Mouse (Mus musculus) cerebellum, adult 18-20 months (tissue): ENCODE results near the gene Trim41.
A peak's percentile ranks its signal among the peaks of the same experiment; 100 is the strongest.
"Not testable (repeated sequence)": the region's sequence is repeated elsewhere in the genome, so short reads cannot be mapped to it uniquely, and the experiment has no call there.

Source experiments
- DNase-seq, 2 experiments: peaks; one replicate each; pipeline ENCODE4 v3.0.0; 2021

Trim41 gene

DNA sequence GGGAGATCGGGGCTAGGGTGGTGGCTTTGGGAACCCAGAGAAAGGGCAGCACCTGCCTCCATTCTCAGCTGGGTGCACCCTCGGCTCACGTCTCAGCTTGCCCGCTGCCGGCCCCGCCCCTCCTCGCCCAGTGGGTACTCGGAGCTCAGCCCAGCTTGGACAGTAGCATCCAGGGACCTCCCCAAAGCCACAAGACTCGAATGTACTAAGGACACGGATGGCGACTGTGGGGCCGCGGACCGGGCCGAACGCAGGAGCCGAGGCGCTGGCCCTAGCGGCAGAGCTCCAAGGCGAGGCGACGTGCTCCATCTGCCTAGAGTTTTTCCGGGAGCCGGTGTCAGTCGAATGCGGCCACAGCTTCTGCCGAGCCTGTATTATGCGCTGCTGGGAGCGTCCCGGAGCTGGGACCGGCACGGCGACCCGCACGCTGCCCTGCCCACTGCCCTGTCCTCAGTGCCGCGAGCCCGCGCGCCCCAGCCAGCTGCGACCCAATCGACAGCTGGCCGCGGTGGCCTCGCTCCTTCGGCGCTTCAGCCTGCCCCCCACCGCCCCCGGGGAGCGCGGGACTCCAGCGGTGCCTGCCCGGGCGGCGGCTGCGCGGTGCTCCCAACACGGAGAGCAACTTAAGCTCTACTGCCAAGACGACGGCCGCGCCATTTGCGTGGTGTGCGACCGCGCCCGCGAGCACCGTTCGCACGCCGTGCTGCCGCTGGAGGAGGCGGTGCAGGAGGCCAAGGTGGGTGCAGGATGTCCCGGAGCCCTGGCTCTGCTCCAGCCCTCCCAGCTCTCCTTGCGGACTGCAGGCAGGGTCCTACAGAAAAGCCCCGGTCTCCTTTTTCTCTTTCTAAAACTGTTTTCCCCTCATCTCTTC lies 20.4 kb upstream of the Trim41 start:
- DNase-seq = peak; percentile 75 to 77

GRCm38 (mm10) chr11:48836990-48837309 lies 19.8 kb upstream of the Trim41 start:
- no peak for DNase-seq

DNA sequence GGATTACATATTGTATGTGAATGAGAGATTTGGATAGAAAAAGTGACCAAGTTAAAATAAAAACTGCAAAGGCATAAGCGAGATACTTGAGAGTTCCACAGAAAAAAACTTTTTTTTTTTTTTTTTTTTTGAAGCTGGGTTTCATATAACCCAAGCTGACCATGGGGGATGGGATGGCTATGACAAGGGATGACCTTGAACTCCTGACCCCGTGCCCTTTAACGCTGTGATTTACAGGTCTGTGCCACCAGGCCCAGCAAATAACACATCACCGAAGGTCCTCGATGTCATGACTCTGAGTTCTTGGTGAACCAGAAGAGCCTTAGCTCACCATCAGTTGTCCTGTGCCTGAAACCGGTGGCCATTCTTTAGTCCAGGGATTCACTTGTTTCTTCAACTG lies 18.8 kb upstream of the Trim41 start:
- no peak for DNase-seq

DNA sequence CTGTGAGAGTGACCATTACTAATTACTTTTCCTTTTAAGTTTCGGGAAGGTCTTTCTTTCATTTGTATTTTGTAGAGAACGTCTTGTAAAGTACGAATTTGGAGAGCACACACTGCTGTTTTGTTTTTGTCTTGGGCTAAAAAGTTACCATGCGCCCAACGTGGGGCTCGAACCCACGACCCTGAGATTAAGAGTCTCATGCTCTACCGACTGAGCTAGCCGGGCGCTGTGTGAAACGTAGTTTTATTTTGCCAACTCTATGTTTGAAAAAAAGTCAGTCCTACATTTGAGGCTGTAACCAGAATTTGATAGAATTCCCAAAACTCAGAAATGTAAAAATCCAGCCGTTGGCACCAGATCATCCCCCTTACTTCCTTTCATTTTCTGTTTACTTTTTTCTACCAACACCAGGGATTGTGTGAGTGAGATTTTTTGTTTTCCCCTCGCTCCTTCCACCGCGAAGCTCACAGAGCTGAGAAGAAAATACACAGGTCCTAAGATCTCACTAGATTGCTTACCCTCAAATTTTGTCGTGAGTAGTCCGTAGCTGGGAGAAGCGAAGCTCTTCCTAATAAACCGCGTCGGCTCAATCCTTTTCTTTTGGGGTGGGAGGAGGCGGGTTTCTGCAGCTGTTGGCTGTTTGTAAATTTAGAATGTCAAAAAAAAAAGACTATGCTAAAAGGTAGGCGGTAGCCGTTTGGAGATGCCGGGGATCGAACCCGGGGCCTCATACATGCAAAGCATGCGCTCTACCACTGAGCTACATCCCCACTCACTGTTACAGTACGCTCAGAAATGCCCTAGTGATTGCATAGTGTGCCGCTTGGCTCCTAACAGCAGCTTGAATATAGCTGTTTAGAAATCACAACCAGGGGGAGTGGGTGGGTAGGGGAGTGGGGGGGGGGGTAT lies 16.8 kb upstream of the Trim41 start:
- DNase-seq = peak; percentile 89 to 93

DNA sequence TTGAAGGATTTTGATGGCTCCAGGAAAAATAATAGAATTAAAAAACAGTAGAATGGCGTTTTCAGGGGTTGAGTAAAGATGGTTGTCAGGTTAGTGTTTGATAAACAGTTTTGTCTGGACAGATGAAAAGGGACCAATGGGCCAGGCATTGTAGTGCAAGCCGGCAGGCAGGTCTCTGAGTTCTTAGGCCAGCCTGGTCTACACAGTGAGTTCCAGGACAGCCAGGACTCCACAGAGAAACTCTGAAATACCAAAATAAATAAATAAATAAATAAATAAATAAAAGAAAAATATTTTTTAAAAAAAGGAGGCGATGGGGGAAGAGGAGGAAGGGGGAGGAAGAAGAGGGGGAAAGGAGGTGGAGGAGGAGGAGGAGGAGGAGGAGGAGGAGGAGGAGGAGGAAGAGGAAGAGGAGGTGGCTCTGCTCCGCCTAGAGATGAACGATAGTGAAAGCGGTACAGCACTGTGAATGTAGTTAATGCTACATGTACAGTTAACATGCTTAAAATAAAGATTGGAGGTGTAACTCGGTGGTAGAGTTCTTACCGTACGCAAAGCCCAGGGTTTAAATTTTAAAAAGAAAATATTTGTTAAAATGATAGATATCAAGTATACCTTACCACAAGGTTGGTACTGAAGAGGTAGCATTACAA lies 16.1 kb upstream of the Trim41 start:
- no peak for DNase-seq

- no peak for DNase-seq
Measured at GRCm38 (mm10) chr11:48831273-48831672, 14.1 kb upstream of the Trim41 start.

DNA sequence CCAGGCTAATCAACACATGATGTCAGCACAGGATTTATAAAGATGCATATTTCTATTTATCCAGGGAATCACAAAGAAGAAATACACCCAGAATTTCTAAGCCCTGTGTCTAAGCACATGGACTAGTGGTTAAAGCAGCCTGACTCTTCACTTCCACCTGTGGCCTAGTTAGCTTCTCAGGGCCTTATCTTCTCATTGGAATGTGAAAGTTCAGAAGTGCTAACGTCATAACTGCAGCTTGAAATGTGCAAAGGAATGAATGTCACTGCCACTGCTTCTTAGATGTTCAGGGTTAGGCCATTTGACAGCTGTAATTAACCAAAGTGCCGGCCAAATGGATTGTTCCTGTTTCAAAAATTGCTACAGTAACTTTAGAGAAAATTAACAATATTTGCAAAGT lies 13.1 kb upstream of the Trim41 start:
- DNase-seq = no peak

DNA sequence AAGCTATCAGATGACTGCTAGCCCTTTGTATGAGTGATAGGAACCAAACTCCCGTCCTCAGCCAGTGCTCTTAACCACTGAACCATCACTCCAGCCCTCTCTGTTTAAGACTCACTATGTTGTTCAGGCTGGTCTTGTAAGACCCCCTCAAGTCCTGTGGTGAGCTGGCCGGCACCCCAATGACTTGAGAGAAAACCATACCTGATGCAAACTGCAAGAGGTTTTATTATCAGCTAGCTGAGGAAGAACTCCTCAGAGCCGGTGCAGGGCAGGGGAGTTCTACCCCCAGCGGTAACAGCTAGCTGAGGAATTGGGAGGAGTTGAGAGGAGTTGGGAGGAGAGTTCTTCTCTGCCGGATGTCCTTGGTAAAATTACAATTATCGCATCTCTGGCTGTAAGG lies 10.8 kb upstream of the Trim41 start:
- no peak for DNase-seq

DNA sequence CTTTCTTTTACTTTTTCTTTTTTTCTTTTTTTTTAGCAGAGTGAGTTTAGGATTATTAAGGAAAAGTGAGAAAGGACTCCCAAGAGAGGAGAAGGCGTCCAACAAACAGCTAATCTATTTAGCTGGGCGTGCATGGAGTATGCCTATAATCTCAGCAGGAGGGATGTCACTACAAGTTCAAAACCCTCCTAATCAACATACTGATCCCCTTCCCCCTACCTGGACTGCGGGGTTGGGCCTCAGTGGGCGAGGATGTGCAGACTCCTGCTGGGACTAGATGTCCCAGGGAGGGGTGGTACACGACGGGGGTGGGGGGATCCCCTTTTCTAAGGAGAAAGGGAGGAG lies 9.6 kb upstream of the Trim41 start:
- DNase-seq = no peak

DNA sequence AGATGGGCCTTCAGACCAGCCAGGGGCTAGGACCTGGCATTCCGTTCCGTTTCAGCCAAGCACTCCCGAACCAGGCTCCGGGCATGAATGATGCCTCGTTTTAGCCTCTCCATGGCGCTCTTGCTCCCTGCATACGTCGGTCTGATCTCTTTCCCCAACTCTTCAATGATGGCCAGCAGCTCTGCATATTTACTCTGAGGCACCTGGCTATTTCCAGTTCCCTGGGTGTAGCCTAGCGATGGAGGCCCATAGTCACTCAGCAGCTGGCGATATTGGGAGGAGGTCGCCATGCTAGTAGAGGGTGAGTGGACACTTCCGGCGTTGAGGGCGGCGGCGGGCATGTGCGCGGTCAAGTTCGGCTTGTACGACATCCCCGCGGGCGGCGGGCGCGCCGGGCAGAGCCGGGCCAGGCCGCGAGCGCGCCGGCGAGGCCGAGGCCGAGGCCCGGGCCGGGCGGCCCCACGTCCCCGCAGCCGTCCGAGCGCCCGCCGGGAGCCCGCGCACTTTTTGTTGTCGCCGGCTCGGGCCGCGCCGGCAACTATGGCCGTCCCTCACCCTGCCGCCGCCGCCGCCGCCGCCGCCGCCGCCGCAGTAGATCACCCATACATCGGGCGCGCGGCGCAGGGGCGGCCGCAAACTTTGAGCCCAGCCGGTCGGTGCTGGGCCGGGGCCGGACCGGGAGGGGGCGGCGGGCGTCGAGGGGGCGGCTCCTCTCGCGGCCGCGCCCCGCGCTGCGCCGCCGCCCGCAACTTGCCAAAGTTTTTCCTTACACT lies 9.0 kb upstream of the Trim41 start, which contains the start of the genes Trim7 and Gm12184:
Gene Trim7 (plus strand): TSS at position 162 of the 773 bp plus-strand sequence.
Gene Gm12184 (minus strand): TSS at position 677 of the 773 bp plus-strand sequence.
- peak in 1 of 2 experiments; percentile 42 for DNase-seq

GRCm38 (mm10) chr11:48824311-48824830 lies 7.2 kb upstream of the Trim41 start:
- no peak for DNase-seq

DNA sequence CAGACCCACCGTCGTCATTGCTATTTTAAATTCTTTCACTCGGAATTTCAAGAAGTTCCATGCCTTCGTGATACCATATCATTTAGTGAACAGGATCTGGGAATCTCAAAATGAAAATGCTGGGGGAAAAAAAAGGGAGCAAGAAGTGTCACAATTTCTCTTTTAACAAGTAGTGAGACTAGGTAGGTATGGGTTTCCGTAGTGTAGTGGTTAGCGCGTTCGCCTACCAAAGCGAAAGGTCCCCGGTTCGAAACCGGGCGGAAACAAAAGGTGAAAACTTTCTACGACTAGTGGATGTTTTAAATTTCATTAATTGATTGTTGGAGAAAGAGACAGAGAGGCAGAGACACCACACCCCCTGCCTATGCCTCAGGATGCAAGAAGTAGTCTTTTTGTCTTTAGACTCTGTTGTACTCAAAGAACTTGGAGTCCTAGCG lies 6.4 kb upstream of the Trim41 start:
- peak; percentile 51 to 72 for DNase-seq

- no peak for DNase-seq
Measured at GRCm38 (mm10) chr11:48822768-48823512, 5.8 kb upstream of the Trim41 start.

- not testable (repeated sequence) for DNase-seq
Measured at GRCm38 (mm10) chr11:48821299-48821698, 4.1 kb upstream of the Trim41 start.

GRCm38 (mm10) chr11:48820308-48820674 lies 3.1 kb upstream of the Trim41 start:
- DNase-seq = no peak

- no peak for DNase-seq
Measured at GRCm38 (mm10) chr11:48819614-48820307, 2.6 kb upstream of the Trim41 start.

GRCm38 (mm10) chr11:48818346-48818745 lies 1.2 kb upstream of the Trim41 start:
- peak; percentile 79 to 91 for DNase-seq

DNA sequence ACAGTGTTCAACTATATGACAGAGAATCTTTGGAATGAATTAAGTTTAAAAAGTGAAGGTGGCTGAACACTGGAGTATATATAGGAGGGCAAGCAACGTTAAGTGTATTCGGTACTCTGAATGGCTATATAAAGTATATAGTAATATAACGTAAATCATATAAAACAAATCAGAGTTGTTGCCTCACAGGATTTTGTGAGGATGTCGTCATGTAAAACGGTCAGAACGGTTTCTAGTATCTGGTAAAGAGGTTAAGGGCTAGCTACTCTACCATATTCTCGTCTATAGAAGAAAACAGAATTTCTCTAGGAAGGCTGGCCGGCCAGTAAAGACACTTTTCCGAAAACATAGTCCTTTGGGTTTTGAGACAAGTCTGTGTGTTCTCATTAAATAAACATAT lies 641 bp upstream of the Trim41 start:
- DNase-seq = no peak

- peak in 1 of 2 experiments; percentile 56 for DNase-seq
Measured at GRCm38 (mm10) chr11:48816281-48816781, 822 bp downstream of the Trim41 start.

DNA sequence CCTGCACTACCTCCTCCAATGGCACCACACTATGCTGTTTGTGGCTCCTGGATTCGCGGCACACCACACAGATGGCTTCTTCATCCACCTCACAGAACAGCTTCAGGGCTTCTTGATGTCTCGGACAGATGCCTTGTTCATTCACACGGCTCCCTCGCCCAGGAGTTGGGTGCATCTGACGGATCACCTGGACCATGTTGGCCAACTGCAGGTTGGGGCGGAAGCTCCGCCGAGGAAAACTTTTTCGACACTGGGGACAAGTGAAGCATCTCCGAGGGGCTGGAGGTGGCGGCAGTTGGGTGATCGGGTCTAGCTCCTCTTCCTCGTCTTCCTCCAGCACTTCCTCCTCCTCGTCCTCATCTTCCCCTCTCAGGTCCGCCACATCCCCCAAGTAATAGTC lies 1.3 kb downstream of the Trim41 start:
- DNase-seq = peak in 1 of 2 experiments; percentile 22

- no peak for DNase-seq
Measured at GRCm38 (mm10) chr11:48813782-48814181, 3.4 kb downstream of the Trim41 start.
